Mouse (Mus musculus) heart, adult 2 months (tissue): Measurements from ENCODE around the gene Col25a1.

Experiments used
- CTCF ChIP-seq: fragments of 200-600 bp; IDR thresholded peaks from 2 replicates; pipeline ENCODE4 v1.8.1; 2022; ENCODE audit warnings: antibody characterized with exemption, mild to moderate bottlenecking, moderate library complexity
- POLR2A ChIP-seq: fragments of 200-500 bp; IDR thresholded peaks from 2 replicates; pipeline ENCODE4 v1.6.1; 2011; ENCODE audit warnings: mild to moderate bottlenecking, low read depth, low read length, control low read depth; ENCODE audit not compliant: insufficient read depth

DNA sequence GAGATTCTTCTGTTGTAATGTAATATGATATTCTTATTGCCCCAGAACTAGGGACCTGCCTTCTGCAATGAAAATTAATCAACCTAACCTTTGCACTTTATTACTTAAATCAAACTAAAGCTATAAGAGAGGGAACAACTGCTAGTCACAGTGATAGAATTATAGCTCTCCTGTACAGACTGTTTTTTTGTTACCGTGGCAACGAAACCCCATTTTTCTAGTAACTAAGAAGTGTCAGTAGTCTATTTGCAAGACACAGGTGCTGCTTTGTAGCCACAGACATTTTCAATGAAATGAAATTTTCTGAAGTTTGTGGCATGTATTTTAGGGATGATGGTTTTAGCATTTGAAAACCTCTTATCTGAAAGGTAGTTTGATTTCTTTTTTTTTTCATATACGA is 85.3 kb downstream of the Col25a1 start:
- TF ChIP-seq POLR2A (no peak), CTCF (no peak)
